Mouse (Mus musculus) brain, embryonic 18.5 days (tissue): ENCODE results near the gene Acbd6.

Experiments
- DNase-seq: peaks from one replicate; pipeline ENCODE4 v3.0.0-alpha.2; 2012; ENCODE audit warnings: low read depth, low spot score

Gene Acbd6

DNA sequence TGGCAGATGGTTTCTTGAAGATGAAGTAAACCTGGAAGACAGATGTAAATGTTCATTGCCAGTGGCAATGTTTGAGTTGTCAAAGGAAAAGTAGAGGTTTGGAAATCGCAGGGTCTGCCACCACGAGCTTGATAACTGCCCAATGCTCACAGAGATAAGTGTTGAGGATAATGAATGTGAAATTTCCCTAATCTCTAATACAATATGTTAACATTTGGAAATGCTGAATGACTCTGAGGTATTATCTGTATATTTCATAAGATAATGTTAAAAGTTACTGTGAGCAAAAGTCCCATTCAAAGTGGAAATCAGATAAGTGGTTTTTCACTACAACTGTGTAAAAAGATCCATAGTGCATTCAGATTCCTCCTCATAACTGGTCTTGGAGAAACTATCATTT lies 2.8 kb downstream of the Acbd6 start:
- no peak for DNase-seq

DNA sequence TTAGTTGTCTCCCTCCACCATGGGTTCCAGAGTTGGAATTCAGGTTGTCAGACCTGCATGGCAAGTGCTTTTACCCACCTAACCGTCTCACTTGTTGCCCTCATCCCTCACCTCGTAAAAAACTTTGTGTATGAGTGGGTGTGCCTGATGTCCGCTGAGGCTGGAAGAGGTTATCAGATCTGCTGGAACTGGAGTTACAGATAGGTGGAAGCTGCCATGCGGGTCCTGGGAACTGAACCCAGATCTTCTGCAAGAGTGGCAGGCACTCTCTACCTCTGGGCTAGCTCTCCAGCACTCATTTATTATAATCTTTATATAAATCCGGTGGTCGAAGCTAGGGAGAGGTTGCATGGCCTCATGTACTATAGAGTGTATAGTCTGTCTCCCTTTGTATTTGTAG lies 4.3 kb downstream of the Acbd6 start:
- no peak for DNase-seq

DNA sequence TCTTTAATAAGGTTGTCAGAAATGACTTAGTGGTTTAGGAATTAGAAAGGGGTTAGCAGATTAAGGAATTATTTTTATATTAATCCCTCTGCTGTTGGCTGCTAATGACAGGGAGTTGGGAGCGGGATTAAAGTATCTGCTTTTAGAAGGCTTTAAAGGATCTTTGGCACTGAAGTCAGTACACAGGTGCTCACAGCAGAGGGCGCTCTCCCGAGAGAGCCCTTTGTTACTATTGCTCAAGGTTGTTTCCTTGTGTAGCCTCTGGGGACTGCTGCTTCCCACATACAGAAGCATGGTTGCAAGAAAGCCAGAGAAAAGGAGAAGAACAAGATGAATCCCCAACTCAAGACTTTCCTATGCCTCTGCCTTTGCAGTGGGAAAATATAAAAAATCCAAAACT lies 6.8 kb downstream of the Acbd6 start:
- DNase-seq: no peak

DNA sequence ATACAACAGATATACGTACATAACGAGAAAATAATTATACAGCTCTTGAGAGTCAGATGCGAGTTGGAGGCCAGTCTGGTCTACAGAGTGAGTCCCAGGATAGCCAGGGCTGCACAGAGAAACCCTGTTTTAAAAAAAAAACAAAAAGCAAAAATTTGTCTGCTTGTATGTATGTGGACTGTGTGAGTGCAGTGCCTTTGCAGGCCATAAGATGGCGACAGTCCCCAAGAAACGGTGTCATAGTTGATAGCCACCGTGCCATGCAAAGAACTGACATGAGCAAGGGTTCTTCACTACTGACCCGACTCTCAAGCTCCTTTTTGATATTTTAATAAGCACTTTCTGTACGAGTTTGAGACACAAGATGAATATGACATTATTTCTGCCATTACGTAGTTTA lies 10.2 kb downstream of the Acbd6 start:
- DNase-seq: no peak

DNA sequence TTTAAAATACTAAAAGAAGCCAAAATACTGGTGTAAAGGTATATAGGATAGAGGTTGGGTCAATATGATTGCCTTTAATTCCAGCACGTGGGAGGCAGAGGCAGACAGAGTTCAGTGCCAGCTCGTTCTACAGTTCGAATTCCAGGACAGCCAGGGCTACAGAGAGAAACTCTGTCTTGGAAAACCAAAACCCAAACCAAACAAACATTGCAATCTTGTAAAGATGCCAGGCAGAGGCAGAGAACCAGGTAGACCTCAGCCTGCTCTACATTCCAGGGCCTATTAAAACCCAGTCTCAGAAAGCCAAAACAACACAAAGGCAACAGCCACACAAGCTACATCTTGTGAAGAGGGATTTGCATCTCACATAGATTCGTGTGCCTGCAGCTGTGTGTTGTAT lies 11.4 kb downstream of the Acbd6 start:
- DNase-seq: no peak

DNA sequence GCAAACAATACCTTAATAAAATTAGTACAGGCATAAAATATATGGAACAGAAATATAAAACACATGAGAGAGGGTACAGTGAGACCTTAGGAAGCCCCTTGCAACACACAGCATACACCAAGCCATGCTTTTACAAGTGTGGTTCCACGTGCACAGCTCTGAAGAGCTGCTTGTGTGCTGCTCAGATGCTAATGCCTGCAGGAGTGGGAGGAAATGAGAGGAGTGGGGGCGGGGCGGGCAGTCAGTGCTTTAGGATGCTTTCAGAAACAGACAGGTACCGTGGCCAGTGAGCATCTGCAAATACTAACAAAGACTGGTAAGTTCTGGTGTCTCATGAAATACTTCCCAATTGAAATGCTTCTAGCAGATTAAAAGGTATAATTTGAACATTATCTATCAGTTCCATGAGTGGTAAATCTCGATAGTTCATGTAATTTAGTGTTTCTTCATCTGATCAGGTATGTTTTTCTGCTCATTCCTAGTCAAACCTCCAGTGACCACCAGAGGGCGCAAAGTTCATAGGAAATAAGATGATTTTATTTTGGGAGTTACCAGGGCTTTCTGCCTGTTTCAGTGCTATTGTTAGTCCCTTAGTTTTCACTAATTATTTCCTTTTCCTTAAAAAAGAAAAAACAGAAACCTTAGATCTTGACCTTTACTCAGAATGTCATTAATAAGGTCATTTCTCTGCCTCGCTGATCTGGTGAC lies 17.2 kb downstream of the Acbd6 start:
- peak; percentile 45 for DNase-seq

DNA sequence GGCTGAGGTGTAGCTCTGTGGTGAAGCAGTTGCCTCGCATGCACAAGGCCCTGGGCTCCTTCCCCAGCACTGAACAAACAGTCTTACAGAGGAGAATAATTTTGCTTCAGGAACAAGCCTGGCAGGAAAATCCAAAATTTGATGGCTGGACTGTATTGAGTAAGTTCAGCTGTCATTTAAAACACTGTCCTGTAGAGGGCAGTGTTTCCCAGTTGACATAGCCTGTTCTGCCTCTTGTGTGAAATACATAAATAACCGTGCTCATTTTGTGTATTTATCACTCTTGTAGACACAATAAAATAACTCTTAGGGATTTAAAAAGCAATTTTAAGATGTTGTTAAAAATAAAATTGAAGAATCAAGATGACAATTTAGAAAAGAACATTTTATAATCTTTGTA lies 18.5 kb downstream of the Acbd6 start:
- peak; percentile 49 for DNase-seq

DNA sequence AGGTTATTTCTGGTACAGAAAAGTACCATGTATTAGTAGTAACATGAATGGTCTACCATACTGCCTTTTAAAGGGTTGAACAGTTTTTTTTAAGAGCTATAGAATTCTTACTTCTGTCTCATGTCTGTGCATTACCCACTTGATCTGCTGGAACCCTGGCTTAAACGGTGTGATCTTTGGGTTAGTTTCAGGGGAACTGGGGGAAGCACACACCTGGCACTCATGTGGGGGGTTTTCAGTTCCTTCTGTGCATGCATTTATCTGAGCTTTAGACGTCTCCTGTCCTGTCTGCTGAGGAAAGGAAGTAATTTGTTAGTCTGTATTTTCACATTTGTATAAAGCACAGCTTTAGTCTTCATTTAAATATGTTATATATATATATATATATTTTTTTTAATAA lies 19.4 kb downstream of the Acbd6 start:
- DNase-seq: no peak

DNA sequence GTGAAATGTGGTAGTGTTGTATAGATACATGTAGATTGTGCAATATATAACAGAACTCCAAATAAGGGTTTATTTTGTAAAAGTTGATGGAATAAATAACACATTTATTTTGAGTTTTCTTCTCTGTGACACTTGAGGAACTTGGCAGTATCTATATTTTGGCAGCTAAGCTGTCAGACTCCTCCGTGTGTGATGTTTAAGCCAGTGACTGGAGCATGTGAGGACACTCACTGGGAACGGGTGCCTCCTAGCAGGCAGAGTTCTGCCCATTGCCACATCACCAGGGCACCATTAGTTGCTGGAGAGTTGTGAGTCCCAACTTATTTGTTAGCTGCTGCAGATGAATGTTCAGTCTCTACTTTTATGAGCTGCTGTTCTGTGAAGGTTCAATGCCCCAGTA lies 30.0 kb downstream of the Acbd6 start:
- DNase-seq: no peak

DNA sequence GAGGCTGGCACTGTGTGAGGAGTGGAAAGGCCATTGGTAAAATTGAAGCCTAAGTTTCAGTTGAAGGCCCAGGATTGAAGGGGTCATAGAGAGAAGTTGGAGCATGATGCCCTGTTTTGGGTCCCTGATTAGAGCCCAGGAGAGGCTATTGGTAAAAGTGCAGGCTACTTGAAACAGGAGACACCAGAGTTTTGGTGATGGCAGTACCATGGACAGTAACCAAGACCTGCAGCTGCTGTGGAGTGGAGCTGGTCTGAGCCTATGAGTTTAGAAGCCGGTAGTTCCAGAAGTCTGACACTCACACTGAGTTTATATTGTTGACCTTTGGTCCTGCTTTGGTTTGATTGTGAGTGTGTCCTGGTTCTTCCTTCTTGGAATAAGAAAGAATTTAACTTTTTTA lies 36.2 kb downstream of the Acbd6 start:
- no peak for DNase-seq

DNA sequence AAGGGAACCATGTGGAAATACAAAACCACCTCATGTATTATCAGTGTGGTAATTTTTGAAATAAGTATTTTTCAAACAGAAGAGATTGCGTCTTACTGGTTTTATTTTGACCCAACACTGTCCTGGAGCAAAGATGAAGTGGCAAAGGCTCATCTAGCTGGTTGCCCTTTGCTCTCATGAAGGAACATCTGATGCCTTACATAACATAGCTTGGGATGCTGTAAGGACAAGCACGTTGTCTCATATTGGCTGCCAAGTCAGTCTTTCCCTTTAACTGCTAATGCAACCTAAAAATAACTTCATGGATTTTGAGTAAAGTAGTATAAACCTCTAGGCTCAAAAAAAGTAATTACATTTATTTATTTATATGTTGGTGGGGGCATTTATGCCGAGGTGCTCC lies 38.7 kb downstream of the Acbd6 start:
- no peak for DNase-seq

DNA sequence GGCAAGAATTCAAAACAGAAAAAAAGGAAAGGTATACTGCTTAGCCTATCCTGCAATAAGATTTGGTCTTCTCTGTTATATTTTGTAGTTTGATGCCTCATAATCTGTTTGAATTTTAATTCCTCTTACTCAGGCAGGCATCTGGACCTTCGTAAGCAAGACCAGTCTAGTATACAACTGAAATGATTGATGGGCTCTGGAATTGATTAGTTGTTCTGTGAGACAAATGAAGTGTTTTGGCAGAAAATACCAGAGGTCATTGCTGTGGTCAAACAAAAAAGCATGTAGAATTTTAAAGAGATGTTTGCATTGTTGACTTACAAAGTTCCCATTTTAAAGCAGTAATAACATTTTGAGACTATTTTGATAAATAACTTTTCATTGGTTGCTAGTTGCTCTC lies 46.8 kb downstream of the Acbd6 start:
- DNase-seq: no peak

DNA sequence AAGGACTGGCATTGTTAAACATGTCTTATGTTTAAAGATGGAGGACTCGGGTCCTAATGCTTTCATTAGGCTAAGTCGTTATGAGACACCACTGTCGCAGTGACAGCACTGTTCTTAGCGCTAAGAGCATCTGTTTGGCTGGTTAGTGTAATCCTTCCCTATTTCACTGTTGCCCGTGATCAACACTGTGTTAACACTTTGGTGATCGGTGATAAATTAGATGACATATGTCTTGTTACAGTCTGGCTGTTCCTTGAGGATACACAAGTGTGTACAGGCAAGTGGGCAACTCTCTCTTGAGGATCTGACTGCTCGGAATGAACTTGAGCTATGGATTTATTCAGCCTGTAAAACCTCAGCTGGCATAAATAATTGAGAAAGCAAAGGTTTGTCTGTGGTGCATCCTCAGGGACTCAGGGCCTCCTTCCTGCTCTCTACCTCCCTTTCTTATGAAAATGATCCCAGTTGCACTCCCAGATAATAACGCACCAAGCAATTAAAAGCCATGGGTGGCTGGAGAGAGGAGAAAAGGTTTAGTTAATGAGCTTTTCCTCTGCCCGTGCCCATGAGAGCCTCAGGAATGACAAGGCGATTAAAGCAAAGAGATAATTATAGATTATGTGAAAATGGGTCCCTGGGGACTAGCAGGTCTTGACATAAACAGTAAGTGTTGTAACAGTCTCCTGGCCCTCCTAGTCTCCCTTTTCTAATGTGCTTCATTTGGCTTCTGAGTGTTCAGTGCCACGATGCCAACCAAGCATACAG lies 47.7 kb downstream of the Acbd6 start:
- DNase-seq: no peak

DNA sequence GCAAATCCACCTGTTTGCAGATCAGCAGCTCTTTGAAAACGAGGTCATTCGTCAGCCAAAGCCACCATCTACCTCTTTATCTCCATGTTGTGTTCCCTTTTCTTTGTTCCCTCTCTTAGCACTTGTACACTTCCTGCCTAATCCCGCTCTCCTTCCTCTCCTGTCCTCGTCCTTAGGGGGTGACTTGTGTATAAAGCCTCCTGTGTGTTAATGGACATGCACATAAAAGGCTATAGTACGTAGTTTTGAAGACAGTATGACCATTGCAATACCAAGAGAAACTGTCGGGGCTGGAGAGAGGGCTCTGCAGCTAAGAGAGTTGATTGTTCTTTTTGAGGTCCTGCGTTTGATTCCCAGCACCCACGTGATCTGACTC lies 48.2 kb downstream of the Acbd6 start:
- no peak for DNase-seq

DNA sequence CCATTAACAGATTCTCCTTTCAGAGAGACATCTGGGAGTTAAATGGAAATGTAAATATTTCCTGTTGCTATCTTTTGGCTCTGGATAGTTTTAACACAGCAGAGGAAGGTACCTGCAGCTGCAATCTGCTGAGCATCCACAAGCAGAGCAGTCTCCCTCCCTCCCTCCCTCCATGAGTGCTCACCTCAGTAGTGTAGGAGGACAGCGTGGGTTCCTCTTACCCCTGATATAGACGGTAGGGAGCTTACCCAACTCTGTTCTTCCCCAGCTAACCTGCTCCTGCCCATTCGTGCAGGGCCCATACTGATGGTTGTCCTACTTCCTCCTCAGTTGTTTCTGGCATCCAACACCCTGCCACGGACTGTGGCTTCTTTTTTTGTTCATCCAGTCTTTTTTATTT lies 50.6 kb downstream of the Acbd6 start:
- no peak for DNase-seq

DNA sequence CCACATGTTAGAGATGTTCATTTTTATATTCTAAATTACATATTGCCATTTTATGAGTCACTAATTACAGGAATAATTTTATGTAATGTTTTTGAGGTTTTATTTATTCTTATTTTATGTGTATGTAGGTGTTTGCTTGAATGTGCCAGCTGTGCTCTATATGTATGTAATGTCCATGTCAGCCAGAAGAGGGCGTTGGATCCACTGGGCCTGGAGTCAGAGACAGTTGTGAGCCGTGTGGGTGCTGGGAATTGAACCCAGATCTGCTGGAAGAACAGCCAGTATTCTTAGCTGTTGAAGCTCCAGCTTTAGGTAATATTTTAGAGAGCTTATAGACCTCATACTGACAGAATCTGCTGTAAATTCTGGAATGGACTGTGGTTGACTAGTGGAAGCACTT lies 56.5 kb downstream of the Acbd6 start:
- DNase-seq: no peak

DNA sequence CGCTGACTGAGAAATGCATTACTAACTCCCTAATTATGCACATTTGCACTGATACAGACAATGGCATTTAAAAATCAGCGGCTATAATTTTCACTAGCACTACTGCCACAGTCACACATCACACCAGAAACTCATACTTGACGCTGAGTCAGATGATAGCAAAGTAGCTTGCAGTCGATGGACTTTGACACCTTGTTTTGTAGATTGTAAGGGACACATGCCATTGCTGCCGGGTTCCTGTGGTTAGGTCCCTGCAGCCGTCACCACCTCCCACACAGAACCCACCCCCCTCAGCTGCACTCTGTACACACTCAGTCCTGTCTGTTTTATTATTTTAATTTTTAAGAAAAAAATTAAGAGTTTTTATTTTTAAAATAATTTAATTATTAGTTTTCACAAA lies 63.2 kb downstream of the Acbd6 start:
- no peak for DNase-seq

DNA sequence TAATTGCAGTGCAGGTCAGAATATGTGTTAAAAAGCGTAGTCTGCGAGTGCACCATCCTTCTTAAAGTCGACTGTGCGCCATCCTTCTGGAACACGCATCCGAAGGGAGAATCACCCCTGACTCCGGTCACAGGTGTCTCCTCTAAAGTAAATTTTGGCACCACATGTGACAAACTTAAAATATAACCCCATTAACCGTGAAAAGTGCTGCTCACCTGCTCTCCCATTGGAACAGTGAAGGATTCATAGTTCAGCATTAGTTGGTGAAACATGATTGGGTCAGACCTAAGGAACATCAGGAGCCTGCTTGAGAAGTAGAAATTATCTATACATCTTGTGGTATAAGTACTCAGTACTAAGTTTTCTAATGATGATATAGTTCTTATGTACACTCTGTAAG lies 65.3 kb downstream of the Acbd6 start:
- no peak for DNase-seq

DNA sequence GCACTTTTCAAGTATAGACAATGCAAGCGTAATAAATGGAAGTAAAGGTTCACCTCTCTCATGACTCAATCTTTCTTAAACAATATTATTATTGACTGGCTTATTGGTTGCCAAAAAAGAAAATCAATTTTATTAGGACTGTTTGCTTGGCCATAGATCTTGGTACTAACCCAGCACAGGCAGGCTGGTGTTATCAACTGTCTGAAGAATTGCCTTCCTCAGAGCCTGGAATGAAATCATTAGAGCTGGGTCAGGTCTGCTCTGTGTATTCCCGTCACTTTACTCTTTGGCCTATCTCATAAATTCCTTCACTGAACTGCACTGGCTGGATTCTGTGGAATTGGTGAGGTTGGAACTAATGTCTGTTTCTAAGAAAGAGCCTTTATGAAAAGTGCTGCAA lies 69.8 kb downstream of the Acbd6 start:
- no peak for DNase-seq

DNA sequence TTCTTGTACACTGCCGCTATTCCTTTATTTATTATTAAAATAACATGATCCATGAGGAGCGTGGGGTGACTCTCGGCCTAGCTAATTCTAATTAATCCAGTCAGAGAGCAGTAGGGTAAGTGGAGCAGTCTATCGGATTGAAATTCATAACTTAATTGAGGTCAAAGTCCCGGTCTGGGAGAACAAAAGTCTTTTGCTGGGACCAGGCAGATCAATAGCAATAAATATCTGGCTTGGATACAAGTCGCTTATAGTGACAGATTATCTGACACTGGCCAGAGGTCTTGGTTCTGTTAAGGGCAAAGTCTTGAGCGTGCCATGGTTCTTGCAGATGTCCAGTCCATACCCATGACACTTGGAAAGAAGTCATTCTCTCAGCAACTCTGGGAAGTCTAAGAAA lies 78.7 kb downstream of the Acbd6 start:
- no peak for DNase-seq

DNA sequence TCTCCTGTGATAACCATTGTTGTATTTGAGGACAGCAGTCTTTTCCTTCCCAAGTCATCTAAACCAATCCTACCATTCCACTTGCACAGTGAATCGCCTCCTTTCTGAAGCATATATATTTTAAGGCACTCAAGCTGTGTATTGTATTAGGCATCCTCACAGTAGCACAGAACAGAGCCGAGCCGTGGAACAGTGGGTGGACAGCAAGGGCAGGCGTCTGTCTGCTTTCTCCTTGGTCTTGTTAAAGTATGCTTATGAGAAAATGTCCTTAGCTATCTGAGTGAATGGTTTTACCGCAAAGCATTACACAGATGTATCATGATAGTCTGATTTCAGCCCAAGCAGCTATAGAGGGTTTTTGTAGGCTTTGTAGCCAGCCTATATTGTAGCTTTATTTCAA lies 87.9 kb downstream of the Acbd6 start:
- no peak for DNase-seq

DNA sequence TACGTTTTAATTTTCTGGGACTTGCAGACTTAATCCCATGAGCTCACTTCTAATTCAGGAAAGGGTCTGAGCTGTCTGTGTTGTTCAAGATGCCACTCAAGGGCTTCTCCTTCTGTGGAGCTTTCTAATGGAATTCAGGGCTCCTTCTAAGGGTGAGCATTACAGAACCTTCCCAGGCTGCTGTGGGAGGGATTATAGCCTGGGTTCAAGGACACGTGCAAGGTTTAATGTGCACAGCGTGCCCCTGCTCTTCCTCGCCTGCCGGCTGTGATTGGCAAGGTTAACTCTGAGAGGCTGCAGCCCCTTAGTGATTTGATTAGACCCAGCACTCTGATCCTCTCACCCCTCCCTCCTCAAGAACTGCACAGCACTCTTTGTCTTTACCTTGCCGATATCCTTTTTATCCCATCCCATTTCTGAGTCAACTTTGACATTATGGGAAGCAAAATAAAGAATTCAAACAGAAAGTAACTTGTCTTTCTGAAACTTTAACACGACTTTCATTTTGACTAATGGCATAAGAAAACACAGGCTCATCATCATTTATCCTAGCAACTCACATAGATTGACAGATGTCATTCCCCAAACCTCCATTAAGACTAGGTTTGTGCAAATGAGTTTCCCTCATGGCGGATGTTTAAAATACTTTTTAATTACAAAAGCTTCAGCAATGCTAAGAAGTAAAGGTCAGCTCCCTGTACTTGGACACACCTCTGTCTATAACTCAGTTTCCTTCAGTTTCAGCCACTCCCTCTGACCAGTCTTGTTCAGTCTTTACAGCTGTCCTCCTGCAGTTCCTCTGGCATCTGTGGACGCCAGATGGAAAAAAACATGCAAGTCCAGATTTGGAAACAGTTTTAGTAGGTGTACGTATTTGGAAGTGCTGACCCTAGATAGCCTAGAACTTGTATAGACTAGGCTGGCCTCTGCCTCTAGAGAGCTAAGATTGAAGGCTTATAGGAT lies 88.7 kb downstream of the Acbd6 start:
- no peak for DNase-seq
